Mouse (Mus musculus): Measurements from ENCODE around the gene Kcnma1.

DNA sequence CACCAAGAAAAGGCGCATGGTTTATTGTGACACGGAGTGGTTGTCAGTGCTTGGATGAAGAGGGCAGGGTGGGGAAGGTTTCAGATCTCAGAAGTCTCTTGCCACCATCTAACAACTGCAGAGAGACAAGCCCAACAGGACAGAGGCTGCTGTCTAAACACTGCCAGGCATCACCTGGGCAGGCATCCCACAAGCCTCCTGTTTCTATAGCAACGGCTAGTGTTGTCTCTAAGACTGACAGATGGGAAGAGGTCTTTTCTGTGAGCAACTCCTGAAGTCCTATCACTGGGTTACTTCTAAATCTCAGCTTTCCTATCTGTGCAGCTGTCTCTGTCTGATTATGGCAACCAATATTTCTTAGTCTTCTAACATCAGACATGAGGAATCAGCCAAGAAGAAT, 196.7 kb downstream of the Kcnma1 start:
- TF ChIP-seq CTCF (conservative IDR thresholded peaks at IDR 0.05; ENCODE audit: low read length) (no peak), NANOG (IDR thresholded peaks at IDR 0.05; ENCODE audit: borderline replicate concordance, low read length) (no peak), POU5F1 (IDR thresholded peaks at IDR 0.05; ENCODE audit: borderline replicate concordance, low read length) (no peak)
